Mouse (Mus musculus) cerebellum, postnatal 25 days (tissue): ENCODE results near the gene Zfp799.
A peak's percentile ranks its signal among the peaks of the same experiment; 100 is the strongest.
"Not testable (repeated sequence)": the region's sequence is repeated elsewhere in the genome, so short reads cannot be mapped to it uniquely, and the experiment has no call there.

Experiments used
- DNase-seq, 2 experiments: peaks; one replicate each; pipeline ENCODE4 v3.0.0; 2021; ENCODE audit warnings: mixed read lengths in 2 of 2

The Zfp799 gene

GRCm38 (mm10) chr17:32829540-32830417 is at the start of gene Zfp799:
Zfp799 (minus strand) TSS chr17:32830261.
- peak; percentile 81 to 82 for DNase-seq

- no peak for DNase-seq
These were observed 48.7 kb upstream of the Zfp799 start for GRCm38 (mm10) chr17:32878773-32879172.

GRCm38 (mm10) chr17:32877471-32878171 is 47.6 kb upstream of the Zfp799 start:
- DNase-seq, result peak in 1 of 2 experiments; percentile 10

- no peak for DNase-seq
These were observed 42.6 kb upstream of the Zfp799 start for GRCm38 (mm10) chr17:32872696-32873095.

GRCm38 (mm10) chr17:32872091-32872490 is 42.0 kb upstream of the Zfp799 start:
- DNase-seq, result no peak

- DNase-seq, result no peak
These were observed 41.4 kb upstream of the Zfp799 start for GRCm38 (mm10) chr17:32871483-32871882.

- DNase-seq, result not testable (repeated sequence)
These were observed 37.2 kb upstream of the Zfp799 start for GRCm38 (mm10) chr17:32867266-32867665.

- DNase-seq, result not testable (repeated sequence)
These were observed 26.7 kb upstream of the Zfp799 start for GRCm38 (mm10) chr17:32856713-32857112.

GRCm38 (mm10) chr17:32851581-32851980 is 21.5 kb upstream of the Zfp799 start:
- DNase-seq, result no peak

GRCm38 (mm10) chr17:32841388-32841787 is 11.3 kb upstream of the Zfp799 start:
- DNase-seq, result no peak

GRCm38 (mm10) chr17:32839083-32839802 is 9.2 kb upstream of the Zfp799 start:
- no peak for DNase-seq

GRCm38 (mm10) chr17:32830418-32830782 is 339 bp upstream of the Zfp799 start:
- no peak for DNase-seq

GRCm38 (mm10) chr17:32816074-32816784 is 13.8 kb downstream of the Zfp799 start:
- no peak for DNase-seq

GRCm38 (mm10) chr17:32814136-32814535 is 15.9 kb downstream of the Zfp799 start:
- DNase-seq, result no peak

- DNase-seq, result no peak
These were observed 19.4 kb downstream of the Zfp799 start for GRCm38 (mm10) chr17:32810648-32811047.

- peak; percentile 65 to 73 for DNase-seq
These were observed 20.3 kb downstream of the Zfp799 start, which contains the start of gene Zfp811 for GRCm38 (mm10) chr17:32809544-32810374. Zfp811 (minus strand) TSS chr17:32809931.

GRCm38 (mm10) chr17:32808921-32809320 is 21.1 kb downstream of the Zfp799 start:
- peak; percentile 15 to 20 for DNase-seq

- DNase-seq, result no peak
These were observed 40.8 kb downstream of the Zfp799 start for GRCm38 (mm10) chr17:32789244-32789643.

- DNase-seq, result no peak
These were observed 41.5 kb downstream of the Zfp799 start for GRCm38 (mm10) chr17:32788576-32788975.

- DNase-seq, result peak; percentile 87 to 88
These were observed 41.9 kb downstream of the Zfp799 start, which contains the start of gene Zfp871 for GRCm38 (mm10) chr17:32788094-32788559. Zfp871 (minus strand) TSS chr17:32788287.

- no peak for DNase-seq
These were observed 42.5 kb downstream of the Zfp799 start for GRCm38 (mm10) chr17:32787436-32788093.
